Mouse (Mus musculus): ENCODE results near the gene Sox6.
"Not testable (repeated sequence)": the region's sequence is repeated elsewhere in the genome, so short reads cannot be mapped to it uniquely, and the experiment has no call there.

The Sox6 gene

DNA sequence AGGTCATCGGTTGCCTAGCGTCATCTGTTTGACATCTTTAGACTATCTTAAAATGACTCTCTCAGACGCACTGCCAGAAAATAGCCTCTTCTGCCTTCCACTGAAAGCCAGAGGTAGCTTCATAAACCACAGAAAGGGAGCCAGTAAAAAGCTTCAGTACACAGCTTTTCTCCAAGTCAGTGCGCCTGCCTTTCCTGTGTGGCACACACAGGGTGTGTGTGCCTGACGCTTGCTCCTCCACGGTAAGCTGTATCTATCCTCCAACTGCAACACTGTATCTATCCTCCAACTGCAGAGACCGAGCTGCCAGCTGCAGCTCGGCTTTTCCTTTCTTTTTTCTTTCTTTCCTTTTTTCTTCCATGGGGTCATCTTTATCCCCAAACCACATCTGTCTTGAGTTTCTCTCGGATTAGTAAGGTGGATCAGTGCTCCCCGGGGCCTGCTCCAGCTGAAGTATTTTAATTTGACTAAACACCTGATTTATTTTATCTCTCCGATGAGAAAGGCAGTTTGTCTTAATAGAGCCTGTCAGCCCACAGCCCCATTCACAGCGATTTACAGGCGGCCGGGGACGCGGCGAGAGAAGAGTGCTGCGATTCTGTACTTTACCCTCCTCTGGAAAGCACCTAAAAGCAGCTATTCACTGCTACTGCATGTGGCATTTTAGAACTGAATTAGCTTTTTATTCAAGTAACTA, 371.8 kb downstream of the Sox6 start:
- no peak for DNase-seq (ENCODE audit: low spot score in 2 of 2)

DNA sequence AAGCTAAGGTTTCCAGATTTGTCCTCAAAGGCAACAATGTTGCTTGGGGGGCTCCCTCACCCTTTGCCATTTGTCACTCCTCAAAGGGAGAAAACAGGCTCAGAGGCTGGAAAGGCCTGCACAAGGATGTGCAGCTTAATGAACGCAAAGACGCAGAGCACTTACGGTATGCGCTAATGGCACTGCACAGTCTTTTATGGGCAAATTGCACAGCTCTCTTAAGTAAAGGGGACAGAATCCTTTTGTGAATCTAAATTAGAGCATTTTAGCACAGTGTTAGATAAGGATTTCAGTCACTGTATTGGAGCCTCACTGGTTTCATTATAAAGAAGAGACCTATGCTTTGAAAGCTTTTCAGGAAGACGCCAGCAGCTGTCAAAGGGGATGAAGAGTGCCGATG, 375.2 kb downstream of the Sox6 start:
- no peak for DNase-seq (ENCODE audit: low spot score in 2 of 2)

DNA sequence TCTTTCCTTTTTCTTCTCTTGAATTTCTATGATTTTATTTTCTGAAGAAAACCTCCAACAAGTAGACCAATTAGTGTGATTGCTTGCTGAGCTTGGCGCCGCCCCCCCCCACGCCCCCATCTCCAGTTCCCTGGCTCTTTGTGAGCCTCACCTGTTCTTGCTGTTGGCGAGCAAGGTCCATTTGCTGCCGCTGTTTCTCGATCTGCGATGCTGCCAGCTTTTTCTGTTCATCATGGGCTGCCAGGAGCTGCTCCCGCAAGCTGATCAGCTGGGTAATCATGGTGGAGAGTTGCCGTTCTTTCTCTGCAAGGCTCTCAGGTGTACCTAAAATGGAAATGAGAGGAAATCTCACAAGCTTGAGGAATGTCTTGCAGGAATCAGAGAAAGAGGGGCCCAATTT, 376.5 kb downstream of the Sox6 start:
- no peak for DNase-seq (ENCODE audit: low spot score in 2 of 2)

DNA sequence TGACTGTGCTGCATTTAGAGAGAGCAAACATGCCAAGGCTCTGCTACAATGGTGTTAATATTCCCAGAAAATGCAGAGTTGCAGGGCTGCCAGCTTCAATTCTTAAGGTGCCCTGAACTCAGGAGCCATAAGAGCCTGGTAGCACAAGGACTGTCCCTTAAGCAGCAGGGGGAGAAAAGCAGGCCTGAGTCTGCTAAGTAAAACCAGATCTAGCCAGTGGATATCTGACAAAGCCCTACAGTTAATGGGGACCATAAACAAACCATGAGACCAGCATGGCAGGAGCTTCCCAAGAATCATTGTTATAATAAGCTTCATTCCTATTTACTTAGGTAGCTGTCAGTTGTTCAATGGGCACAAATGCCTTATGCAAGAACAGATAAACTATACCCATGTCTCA, 391.9 kb downstream of the Sox6 start:
- DNase-seq (ENCODE audit: low spot score in 2 of 2) = no peak

DNA sequence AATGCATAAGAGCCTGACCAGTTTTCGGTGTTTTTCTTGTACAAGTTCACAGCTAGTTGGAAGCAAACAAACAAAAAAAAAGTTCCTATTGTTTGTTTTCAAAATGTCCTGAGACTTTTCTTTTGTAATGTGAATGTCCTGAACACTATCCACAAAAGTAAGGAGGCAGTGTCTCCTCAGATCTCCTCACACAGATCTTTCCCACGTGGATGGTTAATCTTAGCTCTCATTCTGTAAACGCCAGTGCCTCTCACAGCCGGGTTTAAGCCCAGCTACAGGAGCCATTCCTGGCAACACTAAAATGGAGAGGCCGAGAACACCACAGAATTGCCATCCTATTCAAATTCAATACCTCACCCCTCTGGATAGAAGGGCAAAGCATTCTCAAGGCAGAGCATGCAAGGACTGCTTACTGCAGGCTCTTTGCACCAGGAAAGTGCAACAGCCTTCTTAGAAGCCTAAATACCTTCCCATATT, 392.6 kb downstream of the Sox6 start:
- no peak for DNase-seq (ENCODE audit: low spot score in 2 of 2)

DNA sequence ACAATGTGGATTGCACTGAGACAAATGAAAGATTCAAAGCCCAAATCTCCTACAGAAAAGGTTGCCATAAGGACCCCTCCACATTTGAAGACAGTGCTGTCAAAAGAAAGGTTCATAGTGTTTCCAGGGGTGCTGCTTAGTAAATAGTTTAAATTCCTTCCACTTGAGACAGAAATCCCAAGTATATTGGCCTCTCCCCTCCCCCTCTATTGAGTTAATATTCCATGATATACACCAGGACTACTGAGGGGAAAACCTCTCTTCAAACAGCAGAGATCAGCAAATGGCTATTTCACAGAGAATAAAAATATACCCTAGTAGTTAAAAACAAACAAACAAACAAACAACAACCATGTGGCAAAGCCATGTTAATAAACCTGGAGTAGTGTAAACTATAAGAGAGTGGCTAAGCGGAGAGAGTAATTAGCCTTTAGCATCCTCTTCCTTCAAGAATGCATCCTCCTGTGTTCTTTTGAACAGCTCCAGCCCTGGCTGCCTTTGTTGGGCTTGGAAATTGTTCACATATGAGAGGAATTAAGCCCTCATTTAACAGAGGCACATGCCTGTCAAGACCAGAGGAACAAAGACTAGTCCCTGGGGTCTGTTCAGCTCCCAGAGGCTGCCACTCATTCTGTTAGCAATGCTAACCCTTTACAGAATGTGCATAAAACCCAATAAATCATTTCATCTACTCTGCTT, 393.2 kb downstream of the Sox6 start:
- DNase-seq (ENCODE audit: low spot score in 2 of 2) = no peak

DNA sequence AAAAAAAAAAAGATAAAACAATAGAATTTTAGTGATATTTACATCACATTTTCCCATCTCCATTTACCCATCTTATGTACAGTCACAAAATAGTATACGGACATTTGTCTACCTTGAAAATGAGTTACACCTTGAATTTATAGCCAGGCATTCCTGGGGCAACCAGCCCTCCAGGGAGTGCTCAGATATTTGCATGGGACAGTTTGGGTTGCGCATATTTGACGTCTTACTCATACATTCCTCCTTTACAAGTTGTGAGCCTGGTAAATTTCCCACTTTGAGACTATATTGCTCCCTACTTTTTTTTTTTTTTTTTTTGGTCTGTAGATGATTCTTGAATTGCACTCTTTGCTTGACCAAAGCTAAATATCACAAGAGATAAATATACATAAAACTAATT, 407.9 kb downstream of the Sox6 start:
- DNase-seq (ENCODE audit: low spot score in 2 of 2) = no peak

DNA sequence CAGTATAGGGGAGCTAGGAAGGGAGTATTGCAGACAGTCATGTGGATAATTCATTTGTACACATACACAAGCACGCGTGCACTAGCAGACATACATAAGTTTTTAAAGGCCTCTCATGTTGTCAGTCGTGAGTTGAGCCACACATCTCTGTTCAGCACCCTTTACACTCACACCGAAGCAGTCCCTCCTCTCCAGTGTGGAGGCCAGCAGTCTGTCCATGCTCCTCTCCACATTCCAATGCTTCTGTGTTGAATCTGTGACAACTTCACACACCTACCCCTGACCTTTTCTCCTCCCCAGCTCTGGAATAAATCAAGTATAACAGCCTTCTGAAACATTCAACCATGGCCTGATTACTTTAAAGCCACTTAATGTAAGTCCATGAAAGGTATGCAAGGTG, 408.3 kb downstream of the Sox6 start:
- no peak for DNase-seq (ENCODE audit: low spot score in 2 of 2)

DNA sequence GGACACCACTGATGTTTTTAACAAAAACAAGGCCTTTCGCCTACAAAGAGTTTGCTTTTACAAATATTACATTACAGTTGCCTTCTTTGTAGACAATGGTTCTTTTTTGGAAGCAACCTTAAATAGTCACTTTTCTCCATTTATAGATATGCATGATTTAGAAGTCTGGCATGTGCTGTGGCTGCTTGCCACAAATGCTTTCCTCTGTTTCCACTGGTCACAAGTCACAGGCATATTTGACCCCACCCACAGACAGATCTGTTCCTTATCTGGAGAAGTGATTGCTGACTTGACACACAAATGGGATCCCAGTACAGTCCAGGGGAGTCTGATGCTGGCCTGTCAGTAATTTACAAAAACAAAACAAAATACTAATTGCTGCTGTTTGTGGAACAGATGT, 409.8 kb downstream of the Sox6 start:
- no peak for DNase-seq (ENCODE audit: low spot score in 2 of 2)

DNA sequence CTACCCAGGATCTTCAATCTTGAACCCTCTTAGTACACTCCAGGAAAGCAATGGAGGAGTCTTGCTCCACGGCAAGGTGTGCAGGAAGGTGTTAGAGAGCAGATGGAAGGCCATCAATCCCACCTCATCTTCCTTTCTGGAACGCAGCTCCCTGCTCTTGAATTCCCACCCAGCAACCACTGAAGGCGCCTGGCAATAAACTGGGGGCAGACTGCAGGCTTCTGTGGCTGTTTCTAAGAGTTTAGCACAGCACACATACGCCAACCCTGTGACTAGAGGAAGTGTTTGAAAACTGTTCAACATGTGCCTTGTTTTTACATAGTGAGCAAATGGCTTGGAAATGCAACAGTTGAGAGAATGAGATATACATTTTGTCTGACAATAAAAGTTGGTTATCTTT, 412.6 kb downstream of the Sox6 start:
- DNase-seq (ENCODE audit: low spot score in 2 of 2) = no peak

DNA sequence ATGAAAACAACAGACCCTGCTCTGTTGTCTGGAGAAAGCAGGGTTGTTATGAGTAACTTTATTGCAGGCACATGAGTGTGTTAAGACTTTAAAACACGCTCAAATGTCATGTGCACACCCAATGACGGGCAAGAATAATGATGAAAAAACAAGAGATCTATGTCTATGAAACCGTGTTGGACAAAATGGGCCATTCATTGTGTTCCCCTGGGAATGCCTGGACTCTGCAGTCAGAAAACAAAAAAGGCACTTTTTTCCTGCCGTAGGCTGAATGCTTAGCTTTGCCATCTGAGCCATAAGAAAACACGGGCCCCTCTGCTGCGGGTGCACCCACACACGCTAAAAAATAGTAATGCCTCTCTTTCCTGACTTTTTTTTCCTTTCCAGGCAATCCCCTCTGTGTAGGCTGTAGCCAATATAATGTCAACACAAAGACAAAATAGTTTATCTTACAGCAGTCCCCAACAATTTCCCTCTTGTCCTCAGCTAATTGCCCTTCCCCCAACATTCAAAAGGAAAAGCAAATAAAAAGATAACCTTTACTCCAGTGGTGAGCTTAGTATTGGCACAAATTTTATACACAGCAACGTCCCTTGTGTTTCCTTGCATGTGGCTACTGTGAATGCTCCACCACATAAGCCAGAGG, 413.6 kb downstream of the Sox6 start:
- no peak for DNase-seq (ENCODE audit: low spot score in 2 of 2)

DNA sequence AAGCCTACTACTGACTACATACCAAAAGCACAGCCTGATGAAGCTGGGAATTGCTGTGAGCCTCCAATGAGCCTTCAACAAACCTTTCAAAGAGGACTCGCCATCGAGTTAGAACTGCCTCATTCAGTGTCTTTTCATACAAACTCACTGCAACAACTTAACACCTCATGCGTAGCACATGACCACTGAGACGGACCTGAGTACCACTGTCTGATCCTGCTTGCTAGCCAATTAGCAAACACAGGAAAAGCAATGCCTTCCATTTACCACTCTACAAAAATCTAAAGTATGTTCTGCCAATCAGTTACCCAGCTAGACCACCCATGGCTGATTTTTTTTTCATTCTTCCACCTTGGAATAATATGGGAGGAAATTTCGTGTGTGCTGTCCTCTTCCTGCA, 414.1 kb downstream of the Sox6 start:
- no peak for DNase-seq (ENCODE audit: low spot score in 2 of 2)

DNA sequence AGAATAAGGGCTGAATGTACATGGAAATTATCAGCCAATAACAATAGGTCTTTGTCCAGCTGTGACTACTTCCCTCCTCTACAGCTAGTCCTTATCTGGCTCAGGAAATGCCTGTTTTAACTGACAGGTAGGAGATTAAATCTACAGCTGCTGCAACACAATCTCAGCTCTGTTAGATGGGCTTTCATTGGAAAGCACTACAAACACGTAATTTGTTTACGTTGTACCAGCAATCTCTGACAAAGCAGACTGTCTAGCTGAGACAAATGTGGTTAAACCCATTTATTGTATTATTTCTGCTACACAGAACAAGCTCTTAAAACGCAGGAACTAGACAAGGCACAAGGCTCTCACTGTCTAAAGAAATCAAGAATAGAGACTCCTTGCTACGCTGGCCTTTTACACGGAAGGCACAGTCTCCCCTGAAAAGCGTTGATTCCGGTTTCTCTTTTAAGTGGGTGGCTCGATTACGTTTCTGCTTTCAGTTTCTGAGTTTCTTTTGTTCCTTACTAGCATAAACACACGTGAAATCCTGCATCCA, 422.8 kb downstream of the Sox6 start:
- peak; percentile 51 to 59 for DNase-seq (ENCODE audit: low spot score in 2 of 2)

DNA sequence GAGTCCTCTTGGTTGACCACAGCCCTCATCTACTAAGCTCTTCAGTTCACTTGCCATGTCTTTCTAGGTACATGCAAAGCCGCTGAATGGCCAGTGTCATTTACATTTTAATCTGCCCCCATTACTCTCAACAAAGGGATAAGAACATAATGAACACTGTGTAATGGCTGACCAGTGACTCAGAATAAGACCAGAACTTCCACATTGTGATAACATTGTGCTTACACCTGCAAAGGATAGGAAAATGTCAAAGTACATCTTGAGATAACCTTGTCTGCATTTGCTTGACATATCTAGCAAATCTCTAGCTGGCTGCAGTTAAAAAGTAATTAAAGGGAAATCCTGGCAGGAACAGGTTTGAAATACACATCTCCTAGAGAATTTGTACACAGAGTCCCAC, 431.1 kb downstream of the Sox6 start:
- DNase-seq (ENCODE audit: low spot score in 2 of 2) = no peak

DNA sequence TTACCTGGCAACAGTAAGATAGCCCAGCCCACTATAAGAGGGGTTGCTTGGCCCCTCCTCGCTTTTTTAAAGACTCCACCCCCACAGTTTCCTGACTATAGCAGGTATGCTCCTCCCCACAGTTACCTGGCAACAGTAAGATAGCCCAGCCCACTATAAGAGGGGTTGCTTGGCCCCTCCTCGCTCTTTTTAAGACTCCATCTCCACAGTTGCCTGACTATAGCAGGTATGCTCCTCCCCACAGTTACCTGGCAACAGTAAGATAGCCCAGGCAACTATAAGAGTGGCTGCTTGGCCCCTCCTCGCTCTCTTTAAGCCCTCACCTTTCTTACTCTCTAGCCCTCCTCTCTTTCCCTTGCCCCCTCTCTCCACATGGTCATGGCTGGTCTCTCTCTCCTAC, 432.5 kb downstream of the Sox6 start:
- not testable (repeated sequence) for DNase-seq (ENCODE audit: low spot score in 2 of 2)

DNA sequence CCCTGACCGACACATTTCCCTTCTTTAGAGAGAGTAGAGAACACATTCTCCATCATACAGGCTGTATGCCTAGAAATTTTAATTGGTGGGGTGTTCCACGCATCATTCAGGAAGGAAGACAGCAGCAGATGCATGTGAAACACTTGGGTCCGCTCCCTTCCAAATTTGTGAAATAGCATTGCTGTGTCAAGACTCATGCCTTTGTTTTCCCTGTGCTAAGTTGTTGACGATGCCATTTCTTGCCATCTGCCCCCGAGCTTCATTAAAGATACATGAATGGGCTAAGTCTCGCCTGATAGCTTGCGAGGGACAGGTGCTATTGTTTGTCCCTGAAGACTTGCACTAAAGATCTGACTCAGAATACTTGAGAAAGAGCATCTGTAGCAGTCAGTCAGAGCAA, 433.7 kb downstream of the Sox6 start:
- DNase-seq (ENCODE audit: low spot score in 2 of 2) = no peak

DNA sequence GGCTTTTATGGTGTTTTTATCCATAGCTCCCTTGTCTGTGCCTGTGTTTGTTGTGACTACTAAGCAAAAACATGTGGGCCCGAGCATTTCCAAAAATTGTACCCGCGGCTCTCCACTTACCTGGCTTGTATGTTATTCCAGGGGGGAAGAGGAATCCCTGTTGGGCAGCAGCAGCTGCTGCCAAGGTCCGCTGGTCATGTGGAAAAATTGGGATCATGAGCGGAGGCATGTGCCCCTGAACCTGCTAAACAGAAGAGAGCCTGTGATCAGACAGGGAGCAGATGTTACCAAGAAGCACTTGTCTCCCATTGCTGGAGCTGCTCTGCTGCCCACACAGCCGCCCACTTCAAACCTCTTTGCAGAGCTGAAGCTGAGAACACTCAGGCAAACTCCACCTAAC, 441.2 kb downstream of the Sox6 start:
- no peak for DNase-seq (ENCODE audit: low spot score in 2 of 2)

DNA sequence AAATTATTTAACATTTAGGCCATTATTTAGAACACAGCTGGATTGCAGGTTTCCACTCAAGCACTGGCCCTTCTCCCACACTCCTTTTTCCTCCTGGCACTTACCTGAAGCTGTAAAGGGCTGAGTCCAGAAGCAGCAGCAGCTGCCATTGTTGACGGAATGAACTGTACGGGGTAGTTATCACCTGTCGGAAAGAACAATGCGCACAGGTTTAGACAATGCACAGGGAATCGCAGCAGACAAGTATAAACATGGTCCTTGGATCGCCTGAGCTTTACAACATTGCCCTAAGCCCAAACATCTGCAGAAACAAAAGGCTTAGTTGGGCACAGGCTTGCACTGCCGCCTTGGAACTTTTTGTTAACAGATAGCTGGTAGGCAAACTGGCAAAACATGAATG, 458.1 kb downstream of the Sox6 start:
- DNase-seq (ENCODE audit: low spot score in 2 of 2) = no peak

DNA sequence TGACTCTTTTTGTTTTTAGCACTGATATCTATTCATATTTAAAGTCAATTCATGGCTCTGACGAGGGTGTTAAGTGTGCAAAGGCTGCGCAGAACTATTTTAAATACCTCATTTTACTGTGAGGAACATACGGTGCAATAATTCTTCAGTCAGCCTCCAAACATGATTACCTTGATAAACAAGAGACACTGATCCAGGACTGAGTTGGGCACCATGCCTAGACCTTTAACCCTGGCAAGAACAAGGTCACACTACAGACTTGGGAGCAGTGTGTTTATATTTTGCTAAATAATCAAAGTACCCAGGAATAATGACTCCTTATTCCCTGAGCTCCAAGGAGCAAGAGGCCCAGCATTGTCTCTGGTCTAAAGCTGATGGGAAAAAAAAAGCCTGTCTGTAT, 458.8 kb downstream of the Sox6 start:
- no peak for DNase-seq (ENCODE audit: low spot score in 2 of 2)

DNA sequence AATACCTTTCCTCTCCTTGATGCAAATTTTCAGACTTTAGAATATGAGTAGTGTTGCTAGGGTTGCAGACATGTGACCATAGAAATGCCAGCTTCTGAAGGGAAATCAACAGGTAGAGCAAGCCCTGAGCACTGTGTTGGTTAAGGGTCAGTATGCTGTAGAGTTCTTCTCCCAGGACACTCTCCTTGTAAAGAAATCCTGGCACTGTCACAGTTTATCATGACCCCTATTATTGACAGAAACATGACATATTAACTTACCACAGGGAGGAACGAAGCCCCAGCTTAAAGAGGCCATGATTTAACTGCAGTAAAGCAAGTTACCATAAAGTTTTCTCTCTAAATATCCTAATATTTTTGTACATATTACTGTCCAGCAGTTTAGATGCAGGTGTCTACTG, 462.2 kb downstream of the Sox6 start:
- no peak for DNase-seq (ENCODE audit: low spot score in 2 of 2)

DNA sequence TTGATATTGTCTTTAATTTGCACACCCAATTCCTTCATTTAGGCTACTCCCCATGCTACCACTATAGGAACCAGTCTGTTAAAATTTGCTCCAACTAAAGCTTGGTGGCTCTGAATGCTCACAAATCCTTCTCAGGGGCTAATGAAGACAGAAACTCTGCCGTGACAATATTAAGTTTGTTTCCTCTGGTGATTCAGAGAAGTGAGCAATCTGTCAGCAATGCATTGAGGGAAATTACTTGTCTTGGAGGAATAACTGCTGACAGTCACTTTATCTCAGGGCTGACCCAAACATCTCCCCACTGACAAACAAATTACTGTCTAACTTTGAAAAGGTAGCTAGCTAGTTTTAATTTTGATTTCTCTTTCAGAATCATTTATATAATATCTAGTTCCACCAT, 463.8 kb downstream of the Sox6 start:
- DNase-seq (ENCODE audit: low spot score in 2 of 2) = no peak

DNA sequence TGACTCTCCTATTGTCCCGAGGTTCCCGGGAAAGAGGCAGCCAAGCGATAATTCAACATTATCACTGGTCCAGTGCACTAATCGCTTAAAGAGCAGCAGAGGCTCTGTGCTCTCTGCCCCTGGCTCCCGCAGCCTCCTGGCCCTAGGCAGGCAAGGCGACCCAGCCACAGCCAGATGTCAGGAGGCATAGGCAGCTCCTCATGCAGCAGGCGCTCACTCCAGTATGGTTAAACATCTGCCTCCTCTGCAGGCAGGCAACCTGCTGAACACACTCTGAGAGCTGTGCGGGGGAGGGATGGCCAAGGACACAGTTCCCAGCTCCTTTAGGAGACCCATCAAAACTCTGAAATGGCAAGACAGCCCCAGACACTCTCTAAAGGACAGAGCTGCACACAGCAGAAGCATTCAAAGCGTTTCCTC, 469.8 kb downstream of the Sox6 start:
- DNase-seq (ENCODE audit: low spot score in 2 of 2) = no peak

DNA sequence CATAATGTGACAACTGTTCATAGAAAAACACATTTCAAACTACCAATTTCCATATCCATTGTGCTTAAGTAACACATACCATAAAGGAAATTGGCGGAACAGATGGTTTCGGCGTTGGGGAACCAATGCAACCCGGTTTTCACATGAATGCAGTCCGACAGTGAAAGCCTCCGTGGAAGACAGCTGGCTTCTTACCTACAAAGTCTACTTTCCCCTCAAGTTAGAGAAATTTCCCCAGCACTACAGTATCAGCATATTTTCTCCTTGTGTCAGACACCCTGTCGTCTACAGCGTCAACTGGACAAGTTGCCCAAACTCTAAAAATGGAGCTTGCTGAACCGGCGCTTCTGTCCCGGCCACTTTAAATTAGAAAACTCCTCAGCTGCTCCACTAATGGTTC, 470.3 kb downstream of the Sox6 start:
- no peak for DNase-seq (ENCODE audit: low spot score in 2 of 2)

Data from spleen, postnatal 36 days (tissue).